Comparison of ENCODE assay signal across 19 mouse cellular contexts in the genomic region with DNA sequence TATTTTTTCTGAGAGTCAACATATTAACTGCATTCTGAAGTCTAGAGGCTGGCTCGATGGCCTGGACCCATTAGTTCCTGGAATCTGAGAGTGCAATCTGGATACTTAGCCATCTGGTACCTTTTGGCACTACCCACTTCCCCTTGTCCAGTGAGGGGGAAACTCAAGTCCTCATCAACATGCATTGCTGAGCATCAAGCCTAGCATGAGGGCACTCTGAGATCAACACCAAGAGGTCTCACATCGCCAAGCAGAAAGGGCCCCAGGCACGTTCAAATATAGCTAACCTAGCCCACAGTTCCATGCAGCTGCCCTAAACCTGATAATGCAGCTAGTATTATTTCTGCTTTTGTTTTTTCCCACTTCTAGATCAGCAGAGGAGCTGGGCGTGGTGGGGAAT.
DNase-seq lines count a peak whose midpoint lies in the region; ATAC-seq and TF ChIP-seq lines count a peak whose summit lies in the region.
"Had no signal": no experiment of that assay in that cellular context is flagged by ENCODE, and none has a peak within 500 bp of the region (broad histone marks: within the 10 kb centered on the region; RNA-seq: fewer than 3 reads in every experiment).

No protein-coding gene starts in this region.

- H3K9me3 ChIP-seq in liver, embryonic 12.5 days (replicated peaks): no peaks in the 10 kb centered on the region
- H3K9me3 ChIP-seq: embryonic facial prominence, embryonic 13.5 days; forebrain, embryonic 10.5 days; hindbrain, embryonic 15.5 days; limb, embryonic 12.5 days; neural tube, embryonic 12.5 days; stomach, embryonic 15.5 days had no signal

- no peaks in the 10 kb centered on the region for H3K27me3 ChIP-seq in liver, embryonic 12.5 days (replicated peaks)
- no peaks in the 10 kb centered on the region for H3K27me3 ChIP-seq in splenic B cell, adult 2 months (ENCODE audit: control insufficient read depth, insufficient read depth, low read length, poor library complexity, severe bottlenecking)
- H3K27me3 ChIP-seq: embryonic facial prominence, embryonic 13.5 days; hindbrain, embryonic 15.5 days; limb, embryonic 12.5 days; neural tube, embryonic 12.5 days; stomach, embryonic 15.5 days had no signal

- no peak for TF ChIP-seq POLR2A in brain, embryonic 14.5 days (IDR thresholded peaks at IDR 0.05; ENCODE audit: borderline replicate concordance, extremely low read depth, insufficient read depth, insufficient read length, poor library complexity, severe bottlenecking)

- no peak overlapping the region for H3K4me2 ChIP-seq in liver, embryonic 12.5 days
- H3K4me2 ChIP-seq: embryonic facial prominence, embryonic 13.5 days; hindbrain, embryonic 15.5 days; limb, embryonic 12.5 days; lung, embryonic 14.5 days; neural tube, embryonic 12.5 days; stomach, embryonic 15.5 days had no signal

- H3K36me3 ChIP-seq in liver, embryonic 12.5 days: no peaks in the 10 kb centered on the region
- H3K36me3 ChIP-seq in splenic B cell, adult 2 months (ENCODE audit: control insufficient read depth, insufficient read depth, low read length, poor library complexity, severe bottlenecking): 0 out of 2 replicates have a peak, but pooled peaks cover 1% of the 10 kb centered on the region
- H3K36me3 ChIP-seq: embryonic facial prominence, embryonic 13.5 days; forebrain, embryonic 10.5 days; hindbrain, embryonic 15.5 days; limb, embryonic 12.5 days; neural tube, embryonic 12.5 days; stomach, embryonic 15.5 days had no signal

- no peak overlapping the region for H3K4me3 ChIP-seq in liver, embryonic 12.5 days
- H3K4me3 ChIP-seq: embryonic facial prominence, embryonic 13.5 days; forebrain, embryonic 10.5 days; hindbrain, embryonic 15.5 days; left cerebral cortex, adult 2 months; limb, embryonic 12.5 days; neural tube, embryonic 12.5 days; stomach, embryonic 15.5 days had no signal

- whole genome bisulfite sequencing in liver, embryonic 12.5 days (ENCODE audit: insufficient replicate concordance): 36% methylated on average over 4 of the region's 4 CpGs

- TF ChIP-seq CTCF in brain, embryonic 14.5 days (IDR thresholded peaks at IDR 0.05; ENCODE audit: borderline replicate concordance, extremely low read depth, insufficient read depth, insufficient read length): no peak

- 0 out of 2 replicates have a peak, but pooled peaks have one; percentile 22 for ATAC-seq in liver, embryonic 12.5 days
- ATAC-seq: activated CD4-positive, CD25-positive, alpha-beta regulatory T cell, adult 4 months; midbrain, embryonic 16.5 days had no signal

- no peak overlapping the region for H3K9ac ChIP-seq in liver, embryonic 12.5 days
- H3K9ac ChIP-seq: embryonic facial prominence, embryonic 13.5 days; hindbrain, embryonic 15.5 days; limb, embryonic 12.5 days; lung, embryonic 14.5 days; neural tube, embryonic 12.5 days; stomach, embryonic 15.5 days had no signal

- H3K4me1 ChIP-seq in liver, embryonic 12.5 days: peaks cover 38% of the 10 kb centered on the region
- H3K4me1 ChIP-seq: limb, embryonic 12.5 days had no signal

- H3K27ac ChIP-seq in liver, embryonic 12.5 days: no peak overlapping the region
- H3K27ac ChIP-seq: embryonic facial prominence, embryonic 13.5 days; left cerebral cortex, adult 2 months; limb, embryonic 12.5 days; neural tube, embryonic 12.5 days; stomach, embryonic 15.5 days had no signal

- no peak for DNase-seq in liver
- peak; percentile 40 for DNase-seq in brain, embryonic 14.5 days (ENCODE audit: low read depth)
- peak; percentile 95 for DNase-seq in cerebellum, adult 9-11 months
- DNase-seq in splenic B cell, adult 2 months (ENCODE audit: low read depth, low spot score): peak; percentile 49
- DNase-seq in lung, adult 18-20 months: no peak
- DNase-seq in adrenal gland, adult 8-10 months: no peak
- DNase-seq: heart, adult 18-20 months; kidney, adult 9 months; lung, embryonic 14.5 days had no signal

Comparison
In these comparisons a context has a peak if more than half of its experiments do, and no peak if none do; other contexts are left out.
1. DNase-seq: peak in brain, embryonic 14.5 days (single experiment), cerebellum, adult 9-11 months (single experiment) and splenic B cell, adult 2 months (single experiment); none in liver (single experiment), lung, adult 18-20 months (0 of 2) and adrenal gland, adult 8-10 months (single experiment).